Mouse (Mus musculus) heart, adult 2 months (tissue): ENCODE measurements around the gene G6pc2.

Experiments used
- CTCF ChIP-seq: fragments of 200-600 bp; IDR thresholded peaks from 2 replicates; pipeline ENCODE4 v1.8.1; 2022; ENCODE audit warnings: antibody characterized with exemption, mild to moderate bottlenecking, moderate library complexity
- POLR2A ChIP-seq: fragments of 200-500 bp; IDR thresholded peaks from 2 replicates; pipeline ENCODE4 v1.6.1; 2011; ENCODE audit warnings: mild to moderate bottlenecking, low read depth, low read length, control low read depth; ENCODE audit not compliant: insufficient read depth

- TF ChIP-seq CTCF (no peak), POLR2A (no peak)
Observed at GRCm38 (mm10) chr2:69226876-69227275, 16.0 kb downstream of the G6pc2 start.
